Mouse (Mus musculus) inflammation-experienced regulatory T-cells, adult 6 months (primary cell): ENCODE measurements around the gene Obox6. TPM values are rescaled to one million over a fixed set of nuclear protein-coding genes. Genes with fewer than 3 reads are reported as not detected.

Experiments used
- ATAC-seq: one replicate; pipeline ENCODE4 v1.8.0; 2017
- polyA plus RNA-seq, 3 experiments: library from polyadenylated mRNA; unstranded; fragments of 100-300 nt; shearing (Covaris generic); gene quantifications; one replicate each; pipeline ENCODE4 v1.2.1; 2017

The Obox6 gene
- not detected for polyA plus RNA-seq

GRCm38 (mm10) chr7:15839578-15839977, at the start of gene Obox6:
Gene Obox6 (minus strand): TSS chr7:15839678.
- no peak for ATAC-seq

GRCm38 (mm10) chr7:15884127-15884526, 44.6 kb upstream of the Obox6 start:
- no peak for ATAC-seq

- no peak for ATAC-seq
These were observed 42.8 kb upstream of the Obox6 start, which contains the start of gene Crxos for GRCm38 (mm10) chr7:15882317-15882716. Gene Crxos (plus strand): TSS chr7:15882617.

- no peak for ATAC-seq
These were observed 42.4 kb upstream of the Obox6 start for GRCm38 (mm10) chr7:15881831-15882230.

GRCm38 (mm10) chr7:15881388-15881787, 41.9 kb upstream of the Obox6 start:
- no peak for ATAC-seq

- no peak for ATAC-seq
These were observed 40.3 kb upstream of the Obox6 start, which contains the start of gene Crx for GRCm38 (mm10) chr7:15879756-15880155. Gene Crx (minus strand): TSS chr7:15879968.

- no peak for ATAC-seq
These were observed 24.6 kb upstream of the Obox6 start for GRCm38 (mm10) chr7:15864104-15864503.

- ATAC-seq: no peak
These were observed 20.2 kb upstream of the Obox6 start for GRCm38 (mm10) chr7:15859657-15860056.

Other genes starting within 250 kb of the Obox6 start
- under 1 TPM in 1 of 3 experiments, not detected in 2; 0.19 TPM for gene Obox3, start 199.8 kb downstream of the Obox6 start, polyA plus RNA-seq
- not detected for gene Obox5, start 89.5 kb downstream of the Obox6 start, polyA plus RNA-seq
- gene Crx, start 40.3 kb upstream of the Obox6 start, polyA plus RNA-seq: not detected
- not detected for gene Crxos, start 42.9 kb upstream of the Obox6 start, polyA plus RNA-seq
- gene Selenow, start 82.7 kb upstream of the Obox6 start, polyA plus RNA-seq: 100 to 1,000 TPM; 681 to 943 (median 889) TPM
- gene Nop53, start 106.4 kb upstream of the Obox6 start, polyA plus RNA-seq: 100 to 1,000 TPM; 272 to 320 (median 288) TPM
- under 1 TPM in 2 of 3 experiments, not detected in 1; 0.19 to 0.34 TPM for gene Ehd2, start 127.9 kb upstream of the Obox6 start, polyA plus RNA-seq
- gene Bicra, start 208.2 kb upstream of the Obox6 start, polyA plus RNA-seq: 1 to 10 TPM; 2.7 to 4.4 (median 4.2) TPM
- gene Zfp541, start 222.1 kb upstream of the Obox6 start, polyA plus RNA-seq: under 1 TPM in 1 of 3 experiments, not detected in 2; 0.07 TPM